Mouse (Mus musculus) limb, embryonic 12.5 days (tissue): Measurements from ENCODE around the gene Pstk. TPM values are rescaled to one million over a fixed set of nuclear protein-coding genes. Genes with fewer than 3 reads are reported as not detected.
"Not testable (repeated sequence)": the region's sequence is repeated elsewhere in the genome, so short reads cannot be mapped to it uniquely, and the experiment has no call there.

ENCODE experiments used
- ATAC-seq: fragments of 200-750 bp; cut with Nextera tagmentation; 2 replicates; pipeline ENCODE4 v1.8.0; 2017; ENCODE audit warnings: low read depth, moderate TSS enrichment; ENCODE audit not compliant: insufficient number of reproducible peaks, insufficient read depth, low FRiP score, low TSS enrichment
- H3K27ac ChIP-seq: fragments of 300-500 bp; sonication (generic); 2 replicates; pipeline ENCODE4 v1.5.1; 2016; ENCODE audit warnings: mild to moderate bottlenecking, moderate library complexity
- H3K27me3 ChIP-seq: fragments of 300-500 bp; sonication (generic); 2 replicates; pipeline ENCODE4 v1.6.1; 2016; ENCODE audit warnings: mild to moderate bottlenecking, moderate library complexity
- H3K36me3 ChIP-seq: fragments of 300-500 bp; sonication (generic); 2 replicates; pipeline ENCODE4 v1.6.1; 2016; ENCODE audit warnings: mild to moderate bottlenecking, moderate library complexity
- H3K4me1 ChIP-seq: fragments of 300-500 bp; sonication (generic); replicated peaks from 2 replicates; pipeline ENCODE4 v1.6.1; 2016
- H3K4me2 ChIP-seq: fragments of 300-500 bp; sonication (generic); 2 replicates; pipeline ENCODE4 v1.6.1; 2016; ENCODE audit warnings: mild to moderate bottlenecking, moderate library complexity
- H3K4me3 ChIP-seq: fragments of 300-500 bp; sonication (generic); replicated peaks from 2 replicates; pipeline ENCODE4 v1.5.1; 2016; ENCODE audit warnings: mild to moderate bottlenecking
- H3K9ac ChIP-seq: fragments of 300-500 bp; sonication (generic); replicated peaks from 2 replicates; pipeline ENCODE4 v1.6.1; 2016; ENCODE audit warnings: mild to moderate bottlenecking, moderate library complexity
- H3K9me3 ChIP-seq: fragments of 300-500 bp; sonication (generic); 2 replicates; pipeline ENCODE4 v1.6.1; 2016; ENCODE audit warnings: mild to moderate bottlenecking, moderate library complexity
- WGBS: fragments of 180-500 bp; shearing (Covaris S2); methylation state at CpG from one replicate; pipeline ENCODE4 v1.1.7; 2016; 5-methylcytosine and 5-hydroxymethylcytosine counted together
- polyA plus RNA-seq: library from polyadenylated mRNA; unstranded; fragments of >200 nt; fragmentation: Nextera tagmentation; extraction: Ambion mirVana; gene quantifications from 2 replicates; pipeline ENCODE4 v1.2.1, GENCODE M21; 2016

Gene Pstk
- polyA plus RNA-seq, 1 experiment from 2014 or later, result 79.4 TPM

GRCm38 (mm10) chr7:131416742-131417141 lies 45.8 kb downstream of the Pstk start:
- H3K27me3 ChIP-seq, H3K9ac ChIP-seq, H3K27ac ChIP-seq, H3K4me1 ChIP-seq, H3K4me3 ChIP-seq, H3K36me3 ChIP-seq, ATAC-seq, H3K4me2 ChIP-seq, H3K9me3 ChIP-seq: not testable (repeated sequence)

GRCm38 (mm10) chr7:131417605-131418004 lies 46.7 kb downstream of the Pstk start:
- Histone ChIP-seq H3K9me3 (no peaks in the 10 kb centered on the region), H3K4me3 (no peak overlapping the region), H3K27me3 (no peaks in the 10 kb centered on the region), H3K27ac (no peak overlapping the region), H3K4me2 (no peak overlapping the region), H3K9ac (no peak overlapping the region), H3K36me3 (no peaks in the 10 kb centered on the region), H3K4me1 (0 out of 2 replicates have a peak, but pooled peaks cover under 1% of the 10 kb centered on the region)
- no peak for ATAC-seq

- ATAC-seq, result no peak
- WGBS, result 86% methylated on average over 2 of the region's 2 CpGs
- H3K9ac ChIP-seq, result no peak overlapping the region
Measured at GRCm38 (mm10) chr7:131424912-131425311, 54.0 kb downstream of the Pstk start.

GRCm38 (mm10) chr7:131427331-131427730 lies 56.4 kb downstream of the Pstk start:
- Histone ChIP-seq H3K9me3 (0 out of 2 replicates have a peak, but pooled peaks cover 5% of the 10 kb centered on the region), H3K4me1 (no peaks in the 10 kb centered on the region), H3K36me3 (peaks cover 29% of the 10 kb centered on the region), H3K4me2 (no peak overlapping the region), H3K4me3 (no peak overlapping the region), H3K9ac (no peak overlapping the region), H3K27ac (no peak overlapping the region), H3K27me3 (no peaks in the 10 kb centered on the region)
- 82% methylated on average over 5 of the region's 5 CpGs for WGBS
- ATAC-seq, result no peak

More at GRCm38 (mm10) chr7:131424912-131425311, 54.0 kb downstream of the Pstk start:
- Histone ChIP-seq H3K36me3 (peaks cover 19% of the 10 kb centered on the region), H3K9me3 (0 out of 2 replicates have a peak, but pooled peaks cover 5% of the 10 kb centered on the region), H3K27me3 (no peaks in the 10 kb centered on the region), H3K4me3 (no peak overlapping the region), H3K4me1 (no peaks in the 10 kb centered on the region), H3K27ac (no peak overlapping the region), H3K4me2 (no peak overlapping the region)

GRCm38 (mm10) chr7:131432244-131432643 lies 61.3 kb downstream of the Pstk start:
- ATAC-seq, result no peak
- Histone ChIP-seq H3K36me3 (peaks cover 25% of the 10 kb centered on the region), H3K4me2 (no peak overlapping the region), H3K4me3 (no peak overlapping the region), H3K4me1 (no peaks in the 10 kb centered on the region), H3K9me3 (no peaks in the 10 kb centered on the region), H3K27me3 (no peaks in the 10 kb centered on the region), H3K27ac (no peak overlapping the region), H3K9ac (no peak overlapping the region)
- 23% methylated on average over 1 of the region's 1 CpGs for WGBS

- no peak for ATAC-seq
- H3K36me3 ChIP-seq, result peaks cover 16% of the 10 kb centered on the region
- 91% methylated on average over 1 of the region's 1 CpGs for WGBS
- H3K9ac ChIP-seq, result no peak overlapping the region
- H3K4me3 ChIP-seq, result no peak overlapping the region
- H3K27me3 ChIP-seq, result no peaks in the 10 kb centered on the region
- no peak overlapping the region for H3K27ac ChIP-seq
- H3K4me2 ChIP-seq, result no peak overlapping the region
- no peaks in the 10 kb centered on the region for H3K9me3 ChIP-seq
- H3K4me1 ChIP-seq, result no peaks in the 10 kb centered on the region
Measured at GRCm38 (mm10) chr7:131434276-131434675, 63.3 kb downstream of the Pstk start.

GRCm38 (mm10) chr7:131437051-131437450 lies 66.1 kb downstream of the Pstk start:
- ATAC-seq, result no peak
- Histone ChIP-seq H3K4me2 (no peak overlapping the region), H3K27ac (no peak overlapping the region), H3K9me3 (no peaks in the 10 kb centered on the region), H3K4me3 (no peak overlapping the region), H3K4me1 (no peaks in the 10 kb centered on the region), H3K9ac (no peak overlapping the region), H3K36me3 (peaks cover 6% of the 10 kb centered on the region), H3K27me3 (no peaks in the 10 kb centered on the region)
- 48% methylated on average over 3 of the region's 3 CpGs for WGBS

Other genes starting within 250 kb of the Pstk start
- gene 4933402N03Rik, start 224.8 kb upstream of the Pstk start, polyA plus RNA-seq, result not detected in 2 replicates
- gene 5430419D17Rik, start 196.7 kb upstream of the Pstk start, polyA plus RNA-seq, result not detected in 2 replicates
- gene Cuzd1, start 48.8 kb upstream of the Pstk start, polyA plus RNA-seq, result not detected in 2 replicates
- gene Fam24b, start 41.6 kb upstream of the Pstk start, polyA plus RNA-seq, result not detected in 2 replicates
- not detected in 2 replicates for gene Fam24a, start 37.3 kb upstream of the Pstk start, polyA plus RNA-seq
- 21.1 and 23.8 TPM in 2 replicates for gene 2310057M21Rik, start 8.4 kb upstream of the Pstk start, polyA plus RNA-seq
- 18.0 and 19.3 TPM in 2 replicates for gene Ikzf5, start 39.4 kb downstream of the Pstk start, polyA plus RNA-seq
- 83.0 and 84.0 TPM in 2 replicates for gene Acadsb, start 39.5 kb downstream of the Pstk start, polyA plus RNA-seq
- gene Hmx3, start 171.7 kb downstream of the Pstk start, polyA plus RNA-seq, result not detected in 2 replicates
- gene Hmx2, start 177.6 kb downstream of the Pstk start, polyA plus RNA-seq, result not detected in 2 replicates
- 250 and 258 TPM in 2 replicates for gene Bub3, start 189.1 kb downstream of the Pstk start, polyA plus RNA-seq